Mouse (Mus musculus) testis, adult 2 months (tissue): Measurements from ENCODE around the gene Ubtd2. TPM values are rescaled to one million over a fixed set of nuclear protein-coding genes. Genes with fewer than 3 reads are reported as not detected.

Experiments used
- H3K27ac ChIP-seq: fragments of 200-500 bp; 2 replicates; pipeline ENCODE4 v1.5.1; 2012; ENCODE audit warnings: low read depth, low read length; ENCODE audit not compliant: control insufficient read depth, insufficient read depth
- H3K27me3 ChIP-seq: fragments of 200-500 bp; 2 replicates; pipeline ENCODE4 v1.6.1; 2012; ENCODE audit warnings: mild to moderate bottlenecking, low read length, moderate library complexity; ENCODE audit not compliant: control insufficient read depth, insufficient read depth
- H3K36me3 ChIP-seq: fragments of 200-500 bp; 2 replicates; pipeline ENCODE4 v1.6.1; 2012; ENCODE audit warnings: mild to moderate bottlenecking, low read length; ENCODE audit not compliant: control insufficient read depth, insufficient read depth
- H3K4me1 ChIP-seq: fragments of 200-500 bp; 2 replicates; pipeline ENCODE4 v1.6.1; 2012; ENCODE audit warnings: low read length; ENCODE audit not compliant: control insufficient read depth, insufficient read depth
- H3K4me3 ChIP-seq: fragments of 200-500 bp; 2 replicates; pipeline ENCODE4 v1.5.1; 2012; ENCODE audit warnings: low read depth, mild to moderate bottlenecking, low read length, moderate library complexity, mixed read lengths; ENCODE audit not compliant: control insufficient read depth
- CTCF ChIP-seq: fragments of 200-500 bp; IDR thresholded peaks from 2 replicates; pipeline ENCODE4 v1.5.1; 2012; ENCODE audit warnings: low read depth, mild to moderate bottlenecking, inconsistent platforms, low read length, moderate library complexity; ENCODE audit not compliant: control insufficient read depth, insufficient read depth, insufficient replicate concordance
- POLR2A ChIP-seq: fragments of 200-500 bp; IDR thresholded peaks from 2 replicates; pipeline ENCODE4 v1.6.1; 2012; ENCODE audit warnings: low read depth, mild to moderate bottlenecking, inconsistent platforms, low read length, moderate library complexity; ENCODE audit not compliant: control insufficient read depth
- polyA plus RNA-seq: library from polyadenylated mRNA; depleted of rRNA; stranded (reverse); fragments of >200 nt; gene quantifications from 2 replicates; pipeline ENCODE4 v1.2.3, GENCODE M21; 2012

The Ubtd2 gene
- polyA plus RNA-seq, 1 experiment, result 120 TPM

GRCm38 (mm10) chr11:32546483-32546882 is 91.3 kb downstream of the Ubtd2 start:
- no peak overlapping the region for H3K27ac ChIP-seq
- H3K4me3 ChIP-seq, result no peak overlapping the region
- TF ChIP-seq CTCF (no peak), POLR2A (no peak)
- no peaks in the 10 kb centered on the region for H3K4me1 ChIP-seq
- H3K27me3 ChIP-seq, result no peaks in the 10 kb centered on the region
- no peaks in the 10 kb centered on the region for H3K36me3 ChIP-seq

- Histone ChIP-seq H3K27ac (no peak overlapping the region), H3K36me3 (no peaks in the 10 kb centered on the region), H3K27me3 (no peaks in the 10 kb centered on the region)
Measured at GRCm38 (mm10) chr11:32547391-32547947, 92.3 kb downstream of the Ubtd2 start.

GRCm38 (mm10) chr11:32548240-32548639 is 93.1 kb downstream of the Ubtd2 start:
- Histone ChIP-seq H3K4me3 (no peak overlapping the region), H3K36me3 (no peaks in the 10 kb centered on the region), H3K27me3 (no peaks in the 10 kb centered on the region), H3K4me1 (no peaks in the 10 kb centered on the region), H3K27ac (no peak overlapping the region)
- TF ChIP-seq POLR2A (no peak), CTCF (no peak)

More at GRCm38 (mm10) chr11:32547391-32547947, 92.3 kb downstream of the Ubtd2 start:
- no peaks in the 10 kb centered on the region for H3K4me1 ChIP-seq
- no peak overlapping the region for H3K4me3 ChIP-seq
- no peak for TF ChIP-seq POLR2A
- no peak for TF ChIP-seq CTCF

GRCm38 (mm10) chr11:32549236-32549635 is 94.1 kb downstream of the Ubtd2 start:
- Histone ChIP-seq H3K36me3 (no peaks in the 10 kb centered on the region), H3K27me3 (no peaks in the 10 kb centered on the region), H3K4me1 (no peaks in the 10 kb centered on the region; the same call in 1 of the 2 replicates), H3K27ac (no peak overlapping the region), H3K4me3 (no peak overlapping the region)
- no peak for TF ChIP-seq CTCF
- no peak for TF ChIP-seq POLR2A

- no peaks in the 10 kb centered on the region for H3K27me3 ChIP-seq
- no peaks in the 10 kb centered on the region; the same call in 1 of the 2 replicates for H3K4me1 ChIP-seq
- H3K36me3 ChIP-seq, result no peaks in the 10 kb centered on the region
- no peak for TF ChIP-seq POLR2A
- no peak for TF ChIP-seq CTCF
- no peak overlapping the region for H3K27ac ChIP-seq
- no peak overlapping the region for H3K4me3 ChIP-seq
Measured at GRCm38 (mm10) chr11:32550102-32550501, 94.9 kb downstream of the Ubtd2 start.

- H3K36me3 ChIP-seq, result no peaks in the 10 kb centered on the region
- no peaks in the 10 kb centered on the region for H3K27me3 ChIP-seq
- TF ChIP-seq POLR2A, result no peak
- TF ChIP-seq CTCF, result no peak
- no peak overlapping the region for H3K27ac ChIP-seq
- H3K4me1 ChIP-seq, result no peaks in the 10 kb centered on the region; the same call in 1 of the 2 replicates
- no peak overlapping the region for H3K4me3 ChIP-seq
Measured at GRCm38 (mm10) chr11:32551056-32551455, 95.9 kb downstream of the Ubtd2 start.

GRCm38 (mm10) chr11:32551579-32552297 is 96.6 kb downstream of the Ubtd2 start:
- no peak overlapping the region for H3K4me3 ChIP-seq
- no peaks in the 10 kb centered on the region; the same call in 1 of the 2 replicates for H3K4me1 ChIP-seq
- no peaks in the 10 kb centered on the region for H3K36me3 ChIP-seq
- H3K27ac ChIP-seq, result no peak overlapping the region
- no peaks in the 10 kb centered on the region for H3K27me3 ChIP-seq
- TF ChIP-seq CTCF (no peak), POLR2A (no peak)
